Comparison of ENCODE assay signal across 8 mouse cellular contexts in the genomic region with DNA sequence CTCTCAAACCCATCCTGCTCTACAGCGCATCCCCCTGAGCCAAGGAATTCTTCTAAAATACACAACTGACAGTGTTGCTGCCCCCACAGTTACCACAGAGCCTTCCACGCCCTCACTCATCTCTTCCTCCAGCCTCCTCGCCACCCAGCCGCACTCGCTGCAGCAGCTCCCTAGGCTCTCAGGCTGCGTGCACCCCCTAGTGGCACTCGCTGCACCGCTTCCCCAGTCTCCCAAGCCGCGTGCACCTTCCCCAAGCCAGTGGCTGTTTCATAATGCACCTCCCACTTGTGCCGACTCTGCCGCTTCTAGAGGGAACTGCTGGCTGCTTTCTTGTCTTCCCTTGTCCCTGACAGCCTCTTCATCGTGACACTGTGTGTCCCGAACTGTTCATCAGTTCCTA.
DNase-seq lines count a peak whose midpoint lies in the region; ATAC-seq and TF ChIP-seq lines count a peak whose summit lies in the region.

No protein-coding gene starts in this region.

- no peak overlapping the region for H3K9ac ChIP-seq in embryonic facial prominence, embryonic 11.5 days (replicated peaks; ENCODE audit: low read length)
- no peak overlapping the region for H3K9ac ChIP-seq in intestine, postnatal 0 days (ENCODE audit: low read depth, low read length)
- H3K9ac ChIP-seq in limb, embryonic 11.5 days (ENCODE audit: low read length), result no peak overlapping the region
- peak overlapping the region; percentile 39; the same call in 1 of the 2 replicates for H3K9ac ChIP-seq in midbrain, embryonic 12.5 days (replicated peaks)

- no peaks in the 10 kb centered on the region for H3K9me3 ChIP-seq in embryonic facial prominence, embryonic 11.5 days (replicated peaks; ENCODE audit: control insufficient read depth, low read length)
- no peaks in the 10 kb centered on the region for H3K9me3 ChIP-seq in intestine, postnatal 0 days (ENCODE audit: control insufficient read depth)
- H3K9me3 ChIP-seq in limb, embryonic 11.5 days (ENCODE audit: control insufficient read depth, low read length), result no peaks in the 10 kb centered on the region
- H3K9me3 ChIP-seq in midbrain, embryonic 12.5 days, result no peaks in the 10 kb centered on the region

- H3K4me1 ChIP-seq in embryonic facial prominence, embryonic 11.5 days (ENCODE audit: control insufficient read depth, insufficient read depth, low read length), result no peaks in the 10 kb centered on the region
- H3K4me1 ChIP-seq in intestine, postnatal 0 days (replicated peaks; ENCODE audit: control insufficient read depth, insufficient read depth, low read length), result no peaks in the 10 kb centered on the region
- peaks cover 26% of the 10 kb centered on the region for H3K4me1 ChIP-seq in limb, embryonic 11.5 days (ENCODE audit: control insufficient read depth, insufficient read depth, low read length)
- H3K4me1 ChIP-seq in midbrain, embryonic 12.5 days, result peaks cover 23% of the 10 kb centered on the region
- no peaks in the 10 kb centered on the region for H3K4me1 ChIP-seq in small intestine, adult 2 months (ENCODE audit: control insufficient read depth, insufficient read depth, insufficient read length, low read length)

- H3K36me3 ChIP-seq in embryonic facial prominence, embryonic 11.5 days (replicated peaks; ENCODE audit: control insufficient read depth, insufficient read depth, low read depth, low read length), result no peaks in the 10 kb centered on the region
- peaks cover 15% of the 10 kb centered on the region for H3K36me3 ChIP-seq in intestine, postnatal 0 days (ENCODE audit: control insufficient read depth, insufficient read depth)
- H3K36me3 ChIP-seq in limb, embryonic 11.5 days (ENCODE audit: control insufficient read depth, insufficient read depth, low read length), result no peaks in the 10 kb centered on the region
- no peaks in the 10 kb centered on the region for H3K36me3 ChIP-seq in midbrain, embryonic 12.5 days
- H3K36me3 ChIP-seq in small intestine, adult 2 months (ENCODE audit: control insufficient read depth, insufficient read depth, low read length), result peaks cover 28% of the 10 kb centered on the region

- no peak overlapping the region for H3K27ac ChIP-seq in embryonic facial prominence, embryonic 11.5 days (replicated peaks; ENCODE audit: low read depth, low read length)
- no peak overlapping the region for H3K27ac ChIP-seq in intestine, postnatal 0 days (ENCODE audit: low read depth, low read length)
- no peak overlapping the region for H3K27ac ChIP-seq in limb, embryonic 11.5 days (replicated peaks; ENCODE audit: low read depth, low read length)
- no peak overlapping the region for H3K27ac ChIP-seq in midbrain, embryonic 12.5 days (replicated peaks)
- H3K27ac ChIP-seq in small intestine, adult 2 months (ENCODE audit: insufficient read depth, low read depth, low read length), result no peak overlapping the region

- peak overlapping the region; percentile 28; the same call in 1 of the 2 replicates for H3K4me2 ChIP-seq in embryonic facial prominence, embryonic 11.5 days (ENCODE audit: low read depth, low read length)
- peak overlapping the region; percentile 9; the same call in 1 of the 2 replicates for H3K4me2 ChIP-seq in intestine, postnatal 0 days (replicated peaks; ENCODE audit: low read depth)
- H3K4me2 ChIP-seq in limb, embryonic 11.5 days (ENCODE audit: low read depth, severe bottlenecking), result peak overlapping the region; percentile 33; the same call in 1 of the 2 replicates
- peak overlapping the region; percentile 96 for H3K4me2 ChIP-seq in midbrain, embryonic 12.5 days (replicated peaks)

- H3K27me3 ChIP-seq in embryonic facial prominence, embryonic 11.5 days (ENCODE audit: control insufficient read depth, insufficient read depth, low read length), result no peaks in the 10 kb centered on the region; the same call in 1 of the 2 replicates
- H3K27me3 ChIP-seq in intestine, postnatal 0 days (replicated peaks; ENCODE audit: control insufficient read depth, insufficient read depth, low read length), result no peaks in the 10 kb centered on the region
- peaks cover 9% of the 10 kb centered on the region; the same call in 1 of the 2 replicates for H3K27me3 ChIP-seq in limb, embryonic 11.5 days (ENCODE audit: control insufficient read depth, insufficient read depth, low read length)
- H3K27me3 ChIP-seq in midbrain, embryonic 12.5 days, result peaks cover 47% of the 10 kb centered on the region
- no peaks in the 10 kb centered on the region for H3K27me3 ChIP-seq in small intestine, adult 2 months (ENCODE audit: control insufficient read depth, insufficient read depth, low read length)

- peak; percentile 63 for DNase-seq in 416B (ENCODE audit: low read depth)
- DNase-seq in adrenal gland, postnatal 10 days, result peak; percentile 77
- peak; percentile 87 for DNase-seq in embryonic facial prominence, embryonic 11.5 days (ENCODE audit: low spot score)
- DNase-seq in heart, adult 11 months, result peak; percentile 96
- DNase-seq in limb, embryonic 11.5 days (ENCODE audit: low spot score), result peak; percentile 89

- 0 out of 2 replicates have a peak, but pooled peaks have one; percentile 16 for ATAC-seq in embryonic facial prominence, embryonic 11.5 days (replicated peaks; ENCODE audit: insufficient number of reproducible peaks, low FRiP score, low TSS enrichment, low read depth)
- no peak; the same call in 1 of the 2 replicates for ATAC-seq in intestine, postnatal 0 days
- ATAC-seq in limb, embryonic 11.5 days (ENCODE audit: insufficient number of reproducible peaks, low FRiP score, low TSS enrichment, low read depth), result no peak
- peak; percentile 69 for ATAC-seq in midbrain, embryonic 12.5 days (ENCODE audit: low FRiP score, low read depth)

- TF ChIP-seq POLR2A in small intestine, adult 2 months (IDR thresholded peaks at IDR 0.05; ENCODE audit: low read depth, low read length), result no peak

- WGBS in embryonic facial prominence, embryonic 11.5 days, result under 1% methylated on average over 14 of the region's 14 CpGs
- 36% methylated on average over 14 of the region's 14 CpGs for WGBS in intestine, postnatal 0 days
- 1% methylated on average over 14 of the region's 14 CpGs for WGBS in limb, embryonic 11.5 days
- 3% methylated on average over 14 of the region's 14 CpGs for WGBS in midbrain, embryonic 12.5 days
- 64% methylated on average over 14 of the region's 14 CpGs for WGBS in small intestine, adult 2 months

- TF ChIP-seq CTCF in intestine, postnatal 0 days (IDR thresholded peaks at IDR 0.05; ENCODE audit: low read depth), result peak; percentile 87
- peak; percentile 39; the same call in 1 of the 2 replicates for TF ChIP-seq CTCF in small intestine, adult 2 months (IDR thresholded peaks at IDR 0.05; ENCODE audit: extremely low read depth, insufficient read length, insufficient replicate concordance, low read depth, low read length)

- H3K4me3 ChIP-seq in embryonic facial prominence, embryonic 11.5 days (ENCODE audit: low read depth, low read length), result no peak overlapping the region
- no peak overlapping the region for H3K4me3 ChIP-seq in intestine, postnatal 0 days (ENCODE audit: low read depth, low read length)
- no peak overlapping the region for H3K4me3 ChIP-seq in limb, embryonic 11.5 days (ENCODE audit: low read depth, low read length)
- H3K4me3 ChIP-seq in midbrain, embryonic 12.5 days, result peak overlapping the region; percentile 27
- H3K4me3 ChIP-seq in small intestine, adult 2 months (ENCODE audit: low read depth, low read length), result no peak overlapping the region

Comparison
In these comparisons a context has a peak if more than half of its experiments do, and no peak if none do; other contexts are left out.
1. ATAC-seq: peak in embryonic facial prominence, embryonic 11.5 days (single experiment) and midbrain, embryonic 12.5 days (single experiment); none in intestine, postnatal 0 days (single experiment) and limb, embryonic 11.5 days (single experiment).
2. H3K4me2 ChIP-seq: peak in every context shown above with its lines; median percentile 96 in midbrain, embryonic 12.5 days; 33 in limb, embryonic 11.5 days; 28 in embryonic facial prominence, embryonic 11.5 days; 9 in intestine, postnatal 0 days.
3. Peak in every context shown above with its lines, with median percentiles within 50 percentile points of each other: DNase-seq.